8 mouse cellular contexts compared by ENCODE assay signal in genomic region chr4:133730122-133730521, GRCm38 (mm10). TPM values are rescaled to one million over a fixed set of nuclear protein-coding genes. Genes with fewer than 3 reads are reported as not detected.
A peak's percentile ranks its signal among the peaks of the same experiment; 100 is the strongest.
DNase-seq lines count a peak whose midpoint lies in the region; ATAC-seq and TF ChIP-seq lines count a peak whose summit lies in the region.

No protein-coding gene starts in this region.

- H3K27me3 ChIP-seq in liver, adult 2 months (ENCODE audit: control insufficient read depth, insufficient read depth, low read length): no peaks in the 10 kb centered on the region
- no peaks in the 10 kb centered on the region for H3K27me3 ChIP-seq in limb, embryonic 13.5 days
- no peaks in the 10 kb centered on the region for H3K27me3 ChIP-seq in neural tube, embryonic 15.5 days (replicated peaks)

- no peak for TF ChIP-seq CTCF in liver, adult 2 months (IDR thresholded peaks at IDR 0.05; ENCODE audit: low read depth, low read length)
- no peak for TF ChIP-seq CTCF in embryonic fibroblast, embryonic 13.5 days (IDR thresholded peaks at IDR 0.05; ENCODE audit: borderline replicate concordance, insufficient read depth, low read length)

- no peaks in the 10 kb centered on the region for H3K9me3 ChIP-seq in limb, embryonic 13.5 days
- no peaks in the 10 kb centered on the region for H3K9me3 ChIP-seq in neural tube, embryonic 15.5 days (replicated peaks)

- ATAC-seq in limb, embryonic 13.5 days (ENCODE audit: low FRiP score, low read depth): no peak
- peak; percentile 31; the same call in 1 of the 2 replicates for ATAC-seq in neural tube, embryonic 15.5 days (ENCODE audit: low FRiP score)

- DNase-seq in liver, adult 2 months (ENCODE audit: extremely low read depth, low read depth, low spot score): no peak
- DNase-seq in liver: no peak
- no peak for DNase-seq in left cerebral cortex, adult 9 months (ENCODE audit: low spot score in 2 of 2)
- no peak for DNase-seq in gastrocnemius, postnatal 25 days
- no peak for DNase-seq in T-cell, adult 2 months (ENCODE audit: low spot score)

- no peak for TF ChIP-seq POLR2A in liver, adult 2 months (IDR thresholded peaks at IDR 0.05; ENCODE audit: extremely low read depth, insufficient read depth, low read length)
- TF ChIP-seq POLR2A in embryonic fibroblast, embryonic 13.5 days (IDR thresholded peaks at IDR 0.05; ENCODE audit: low read depth, low read length): no peak

- H3K4me3 ChIP-seq in liver, adult 2 months (ENCODE audit: insufficient read depth, low read depth, low read length): no peak overlapping the region
- no peak overlapping the region; the same call in 1 of the 2 replicates for H3K4me3 ChIP-seq in embryonic fibroblast, embryonic 13.5 days (ENCODE audit: insufficient read depth, low read length)
- H3K4me3 ChIP-seq in limb, embryonic 13.5 days: peak overlapping the region; percentile 24
- peak overlapping the region; percentile 18 for H3K4me3 ChIP-seq in neural tube, embryonic 15.5 days (replicated peaks)

- H3K36me3 ChIP-seq in liver, adult 2 months (ENCODE audit: control insufficient read depth, insufficient read depth, low read length): 0 out of 2 replicates have a peak, but pooled peaks cover 1% of the 10 kb centered on the region
- H3K36me3 ChIP-seq in limb, embryonic 13.5 days: peaks cover 8% of the 10 kb centered on the region
- H3K36me3 ChIP-seq in neural tube, embryonic 15.5 days: no peaks in the 10 kb centered on the region

- peak overlapping the region; percentile 59 for H3K4me2 ChIP-seq in limb, embryonic 13.5 days (replicated peaks)
- H3K4me2 ChIP-seq in neural tube, embryonic 15.5 days: peak overlapping the region; percentile 53

- peak overlapping the region; percentile 12; the same call in 1 of the 2 replicates for H3K27ac ChIP-seq in liver, adult 2 months (replicated peaks; ENCODE audit: insufficient read depth, low read depth, low read length)
- peak overlapping the region; percentile 3; the same call in 1 of the 2 replicates for H3K27ac ChIP-seq in embryonic fibroblast, embryonic 13.5 days (ENCODE audit: insufficient read depth, low read length)
- H3K27ac ChIP-seq in limb, embryonic 13.5 days: peak overlapping the region; percentile 86
- H3K27ac ChIP-seq in neural tube, embryonic 15.5 days (replicated peaks): peak overlapping the region; percentile 82

- peaks cover 18% of the 10 kb centered on the region for H3K4me1 ChIP-seq in liver, adult 2 months (ENCODE audit: control insufficient read depth, insufficient read depth, low read length)
- H3K4me1 ChIP-seq in embryonic fibroblast, embryonic 13.5 days (ENCODE audit: control insufficient read depth, insufficient read depth, low read length): peaks cover 14% of the 10 kb centered on the region
- peaks cover 83% of the 10 kb centered on the region for H3K4me1 ChIP-seq in limb, embryonic 13.5 days
- H3K4me1 ChIP-seq in neural tube, embryonic 15.5 days: peaks cover 88% of the 10 kb centered on the region

- peaks cover 45% of the 10 kb centered on the region; the same call in 1 of the 2 replicates for H3K79me2 ChIP-seq in liver, adult 2 months (ENCODE audit: control insufficient read depth, insufficient read depth, low read length)

- H3K9ac ChIP-seq in liver, adult 2 months (ENCODE audit: low read depth, low read length): no peak overlapping the region
- H3K9ac ChIP-seq in limb, embryonic 13.5 days: peak overlapping the region; percentile 32
- H3K9ac ChIP-seq in neural tube, embryonic 15.5 days (replicated peaks): peak overlapping the region; percentile 33; the same call in 1 of the 2 replicates

RNA-seq across cellular contexts. Expression of gene Arid1a, which starts 26.4 kb away (rescaled TPM):
- total RNA-seq in liver, adult 2 months (2014; rRNA removed): 5.9 and 8.5 TPM in 2 replicates
- 21.9 and 25.2 TPM in 2 replicates for polyA plus RNA-seq in liver, adult 2 months (2012; rRNA removed)
- polyA plus RNA-seq in embryonic fibroblast, embryonic 13.5 days (2011; ENCODE audit: insufficient read length, low read depth, missing spikeins): 43.9 and 52.1 TPM in 2 replicates
- polyA plus RNA-seq in limb, embryonic 13.5 days (2015; fragmentation: Nextera tagmentation; extraction: Ambion mirVana): 34.0 and 35.8 TPM in 2 replicates
- 26.9 and 28.7 TPM in 2 replicates for polyA plus RNA-seq in neural tube, embryonic 15.5 days (2015; fragmentation: Nextera tagmentation; extraction: Ambion mirVana)
- total RNA-seq in gastrocnemius, postnatal 25 days (2021): 10 to 100 TPM; 19.6 to 21.7 TPM

RNA-seq across cellular contexts. Expression of gene Pigv, which starts 57.7 kb away (rescaled TPM):
- total RNA-seq in liver, adult 2 months (2014; rRNA removed): 5.9 and 6.4 TPM in 2 replicates
- 5.9 and 7.5 TPM in 2 replicates for polyA plus RNA-seq in liver, adult 2 months (2012; rRNA removed)
- polyA plus RNA-seq in embryonic fibroblast, embryonic 13.5 days (2011; ENCODE audit: insufficient read length, low read depth, missing spikeins): 6.9 and 10.4 TPM in 2 replicates
- polyA plus RNA-seq in limb, embryonic 13.5 days (2015; fragmentation: Nextera tagmentation; extraction: Ambion mirVana): 14.7 and 17.1 TPM in 2 replicates
- polyA plus RNA-seq in neural tube, embryonic 15.5 days (2015; fragmentation: Nextera tagmentation; extraction: Ambion mirVana): 12.4 and 15.7 TPM in 2 replicates
- total RNA-seq in gastrocnemius, postnatal 25 days (2021): 1 to 10 TPM; 8.3 to 9.6 TPM

Comparison
In these comparisons a context has a peak if more than half of its experiments do, and no peak if none do; other contexts are left out.
1. H3K27ac ChIP-seq: peak in every context shown above with its lines; median percentile 86 in limb, embryonic 13.5 days; 82 in neural tube, embryonic 15.5 days; 12 in liver, adult 2 months; 3 in embryonic fibroblast, embryonic 13.5 days.
2. H3K4me3 ChIP-seq: peak in limb, embryonic 13.5 days (single experiment) and neural tube, embryonic 15.5 days (single experiment); none in liver, adult 2 months (single experiment) and embryonic fibroblast, embryonic 13.5 days (single experiment).